Mouse (Mus musculus) heart, postnatal 0 days (tissue): Measurements from ENCODE around the gene Tmem270.

Experiments
- CTCF ChIP-seq: IDR thresholded peaks from 2 replicates; pipeline ENCODE4 v1.5.1; 2016; ENCODE audit warnings: antibody characterized with exemption, control low read depth, low read depth
- EP300 ChIP-seq: IDR thresholded peaks from 2 replicates; pipeline ENCODE4 v1.6.1; 2016; ENCODE audit warnings: antibody characterized with exemption, low read depth

DNA sequence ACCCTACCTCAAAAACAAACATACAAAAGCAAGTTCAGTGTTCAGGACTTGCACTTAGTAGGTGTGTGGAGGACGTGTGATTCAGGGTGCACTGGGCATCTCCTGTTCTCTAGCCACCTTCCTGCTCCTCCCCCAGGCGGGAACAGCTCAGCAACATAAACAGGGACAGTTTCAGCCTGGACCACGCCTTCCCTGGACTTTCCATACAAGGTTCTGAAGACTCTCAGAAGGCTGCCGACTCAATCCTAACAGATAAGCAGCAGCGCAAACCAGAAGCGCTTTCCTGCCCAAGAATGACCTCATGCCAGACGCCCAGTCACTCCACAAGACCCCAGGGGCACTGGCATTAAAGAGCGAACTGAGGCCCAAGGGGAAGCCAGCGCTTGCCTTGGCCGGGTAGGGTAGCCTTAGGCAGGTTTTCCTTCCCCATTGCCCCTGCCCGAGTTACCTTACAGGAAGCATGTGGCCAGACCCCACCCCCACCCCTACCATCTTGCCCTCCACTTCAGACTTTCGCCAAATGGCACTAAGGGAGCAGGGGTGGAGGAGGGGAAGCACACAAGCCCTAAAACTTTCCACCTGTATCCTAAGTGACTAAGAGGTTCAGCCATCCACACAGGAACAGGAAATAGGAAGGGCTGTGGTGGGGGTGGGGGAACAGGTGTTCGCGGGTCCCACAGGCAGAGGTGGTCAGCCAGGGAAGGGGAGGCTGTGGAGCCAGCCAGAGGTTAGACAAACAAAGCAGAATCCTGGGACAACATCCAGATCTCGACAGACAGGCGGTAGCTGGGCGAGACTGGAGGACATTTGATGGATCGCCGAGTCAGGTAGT is 44.7 kb upstream of the Tmem270 start:
- TF ChIP-seq CTCF (no peak), EP300 (no peak)
